Mouse (Mus musculus) adrenal gland, postnatal 25 days (tissue): Measurements from ENCODE around the gene Mrpl55. TPM values are rescaled to one million over a fixed set of nuclear protein-coding genes. Genes with fewer than 3 reads are reported as not detected.

Experiments
- DNase-seq: peaks from one replicate; pipeline ENCODE4 v3.0.0; 2021; ENCODE audit warnings: mixed read lengths
- long read RNA-seq: library from polyadenylated mRNA; stranded (forward); transcript quantifications from one replicate; pipeline ENCODE4 v2.0.0, GENCODE M21; 2021
- total RNA-seq: library from RNA; stranded (reverse); gene quantifications from 2 replicates; pipeline ENCODE4 v1.2.3, GENCODE M21; 2021

The Mrpl55 gene
- 42.3 and 52.6 TPM in 2 replicates for total RNA-seq
- long read RNA-seq, transcript Mrpl55-201 (4 exons, 940 nt) = major isoform, 26 of 47 reads
- long read RNA-seq, transcript Mrpl55-203 (4 exons, 792 nt) = minor isoform, 7 of 47 reads
- long read RNA-seq, partial matches to known transcripts = 1 of 47 reads
- long read RNA-seq, other reads (novel, unspliced or antisense) = 7 of 47 reads

DNA sequence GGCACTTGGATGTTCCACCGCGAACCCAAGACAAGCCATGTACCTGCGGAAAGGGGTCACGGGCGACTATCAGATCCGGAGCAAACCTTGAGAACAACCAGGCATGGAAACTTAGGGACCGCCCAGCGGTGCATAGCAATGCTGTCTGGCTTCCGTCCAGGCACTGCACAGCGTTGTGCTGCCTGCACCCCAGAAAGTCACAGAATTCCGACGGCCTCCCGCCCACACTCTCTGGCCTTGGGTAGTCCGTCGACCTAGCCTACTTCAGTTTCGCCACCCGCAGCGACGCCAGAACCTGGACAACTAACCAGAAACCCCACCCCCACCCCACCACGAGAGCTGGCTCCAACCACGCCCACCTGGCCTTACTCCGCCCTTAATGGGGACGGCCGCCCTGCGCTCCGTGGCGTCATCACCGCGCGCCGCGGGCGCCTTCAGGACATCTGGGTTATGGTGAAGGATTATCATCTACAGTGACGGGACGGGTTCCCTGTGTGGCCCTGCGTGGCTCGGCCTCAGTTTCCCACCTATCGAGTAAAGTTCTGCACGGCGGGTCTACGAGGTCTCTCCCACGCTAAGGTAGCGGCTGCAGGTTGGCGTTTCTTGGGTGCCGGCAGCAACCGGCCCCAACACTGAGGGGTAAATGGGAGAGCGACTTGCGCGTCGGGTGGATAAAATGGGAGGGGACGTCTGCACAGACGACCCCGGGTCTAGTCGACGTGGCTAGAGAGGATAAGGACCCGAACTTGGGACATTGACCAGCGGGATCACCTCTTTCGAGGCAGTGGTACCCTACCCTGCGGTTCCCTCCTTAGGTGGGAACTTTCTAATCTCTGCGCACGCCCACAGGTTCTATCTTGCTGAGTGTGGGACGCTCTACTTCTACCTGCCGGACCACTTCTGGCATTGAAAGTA lies at the start of gene Mrpl55:
Mrpl55 (plus strand) TSS at position 406 of the 915 bp plus-strand sequence.
- DNase-seq = peak; percentile 96

DNA sequence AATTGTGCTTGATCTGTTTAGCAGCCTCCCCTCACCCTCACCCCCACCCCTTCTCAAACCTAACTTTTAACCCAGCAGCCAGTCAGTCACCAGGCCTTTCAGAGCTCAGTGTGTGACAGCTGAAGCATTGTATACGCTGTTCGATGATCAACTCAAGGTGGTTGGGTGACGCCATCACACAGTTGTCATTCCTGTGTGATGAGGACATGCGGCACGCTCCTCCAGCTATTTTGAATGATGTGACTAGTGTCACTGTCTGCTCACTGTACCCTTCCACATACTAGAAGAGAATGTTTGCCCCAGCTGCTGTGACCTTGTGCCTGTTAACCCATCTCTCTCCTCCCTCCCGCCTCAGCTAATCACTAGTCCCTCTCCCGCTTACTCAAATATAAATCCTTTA lies 48.1 kb upstream of the Mrpl55 start:
- DNase-seq = peak; percentile 26

DNA sequence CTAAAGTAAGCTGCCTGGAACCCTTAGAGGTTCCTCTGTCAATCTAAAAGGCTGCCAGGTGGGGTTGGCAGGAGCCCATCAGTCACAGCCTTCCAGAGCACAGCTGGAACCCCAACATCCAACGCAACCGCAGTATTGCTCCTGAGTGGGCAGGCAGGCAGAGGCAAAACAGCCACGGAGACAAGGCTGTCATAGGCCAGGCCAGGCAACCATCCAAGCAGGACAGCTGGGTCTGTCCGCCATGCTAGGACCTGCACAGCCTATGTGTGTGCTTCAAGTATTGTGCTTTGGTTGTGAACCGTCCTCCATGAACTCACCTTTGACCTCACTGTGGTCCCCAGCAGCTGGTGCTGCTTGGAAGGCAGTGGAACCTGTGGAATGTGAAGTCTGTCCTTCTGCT lies 46.4 kb upstream of the Mrpl55 start:
- no peak for DNase-seq

DNA sequence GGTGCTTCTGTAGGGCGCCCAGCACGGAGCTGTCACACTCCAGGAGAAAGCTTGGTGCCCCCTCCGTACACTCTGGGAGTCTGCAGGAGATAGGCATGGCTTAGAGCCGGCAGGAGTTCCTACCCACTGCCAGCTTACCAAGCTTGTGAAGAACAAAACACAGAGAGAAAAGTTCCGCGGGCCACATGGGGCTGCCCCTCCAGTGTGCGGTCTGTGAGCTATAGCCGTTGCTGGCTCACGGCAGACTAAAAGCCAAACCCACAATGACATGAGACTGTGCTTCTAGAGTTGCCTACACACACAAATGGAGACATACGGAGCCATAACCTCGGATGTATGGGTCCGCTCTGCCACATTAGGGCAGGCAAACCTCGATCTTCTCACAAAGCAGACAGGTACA lies 43.2 kb upstream of the Mrpl55 start:
- DNase-seq = no peak

DNA sequence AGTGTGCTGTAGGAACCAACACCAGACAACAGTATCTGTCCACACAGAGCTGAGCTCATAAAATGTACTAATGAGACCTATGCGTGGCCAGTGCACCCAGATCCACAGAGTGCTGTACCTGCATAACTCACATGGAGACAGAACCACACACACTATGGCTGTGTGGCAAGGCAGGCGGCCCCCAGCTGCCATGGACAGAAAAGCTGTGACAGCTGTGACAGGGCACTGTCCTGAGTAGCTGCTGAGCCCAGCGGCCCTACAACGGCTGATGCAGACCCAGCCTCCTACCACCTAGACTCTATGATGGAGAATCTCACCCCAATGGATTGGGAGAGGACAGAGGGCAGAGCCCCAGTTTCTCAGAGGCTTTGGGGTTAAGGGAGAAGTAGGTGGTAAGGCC lies 42.7 kb upstream of the Mrpl55 start:
- DNase-seq = no peak

DNA sequence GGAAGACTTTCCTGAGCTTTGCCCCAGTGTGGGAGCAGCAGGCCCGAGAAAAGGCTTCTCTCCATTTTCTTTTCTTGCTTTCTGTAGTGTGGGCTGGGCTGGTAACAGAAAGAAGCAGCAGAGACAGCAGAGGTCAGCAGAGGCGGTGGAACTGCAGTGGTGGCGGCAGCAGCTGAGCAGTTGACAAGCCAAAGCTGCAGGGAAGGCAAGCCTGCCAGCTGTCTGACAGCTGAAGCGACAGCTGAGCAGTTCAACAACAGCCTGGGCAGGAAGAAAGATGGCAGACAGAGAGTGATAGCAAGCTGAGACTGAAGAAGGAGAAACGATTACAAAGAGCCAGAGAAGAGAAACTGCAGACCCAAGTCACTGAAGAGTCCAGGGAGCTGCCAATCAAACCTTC lies 40.9 kb upstream of the Mrpl55 start:
- no peak for DNase-seq

DNA sequence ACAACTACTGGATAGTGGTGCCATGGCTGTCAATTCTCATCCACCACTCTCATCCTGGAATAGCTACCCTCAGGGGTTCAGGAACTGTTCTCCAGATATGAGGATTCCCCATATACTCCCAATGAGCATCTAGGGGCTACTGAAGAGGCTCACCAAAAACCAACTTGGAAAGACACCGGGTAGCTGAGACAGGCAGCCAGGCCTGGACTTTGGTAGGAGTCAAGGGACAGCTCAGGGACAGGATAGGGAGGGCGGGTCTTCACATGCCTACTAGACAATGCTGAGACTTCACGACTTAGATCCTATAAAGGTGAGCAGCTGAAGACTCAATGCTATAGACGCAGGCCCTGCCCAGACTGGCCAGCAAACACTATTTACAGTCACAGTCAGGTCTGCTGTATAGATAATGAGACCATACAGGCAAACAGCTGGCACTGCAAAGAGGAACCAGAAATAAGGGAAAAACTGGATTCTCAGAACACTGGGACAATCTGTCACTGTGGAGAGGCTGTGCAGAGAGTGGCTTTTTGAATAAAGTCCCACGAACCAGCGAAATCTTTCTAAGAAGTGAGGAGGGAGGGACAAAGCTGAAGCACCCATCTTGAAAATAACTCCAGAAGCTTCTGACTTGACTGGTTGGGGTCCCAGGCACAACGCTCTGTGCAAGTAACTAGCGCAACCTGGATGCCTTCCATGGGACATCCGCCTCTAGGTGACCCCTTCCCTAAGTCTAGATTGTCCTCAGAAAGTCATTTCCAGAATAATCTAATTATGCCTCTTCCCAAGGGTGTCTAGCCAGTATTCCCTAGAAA lies 39.6 kb upstream of the Mrpl55 start:
- DNase-seq = no peak

DNA sequence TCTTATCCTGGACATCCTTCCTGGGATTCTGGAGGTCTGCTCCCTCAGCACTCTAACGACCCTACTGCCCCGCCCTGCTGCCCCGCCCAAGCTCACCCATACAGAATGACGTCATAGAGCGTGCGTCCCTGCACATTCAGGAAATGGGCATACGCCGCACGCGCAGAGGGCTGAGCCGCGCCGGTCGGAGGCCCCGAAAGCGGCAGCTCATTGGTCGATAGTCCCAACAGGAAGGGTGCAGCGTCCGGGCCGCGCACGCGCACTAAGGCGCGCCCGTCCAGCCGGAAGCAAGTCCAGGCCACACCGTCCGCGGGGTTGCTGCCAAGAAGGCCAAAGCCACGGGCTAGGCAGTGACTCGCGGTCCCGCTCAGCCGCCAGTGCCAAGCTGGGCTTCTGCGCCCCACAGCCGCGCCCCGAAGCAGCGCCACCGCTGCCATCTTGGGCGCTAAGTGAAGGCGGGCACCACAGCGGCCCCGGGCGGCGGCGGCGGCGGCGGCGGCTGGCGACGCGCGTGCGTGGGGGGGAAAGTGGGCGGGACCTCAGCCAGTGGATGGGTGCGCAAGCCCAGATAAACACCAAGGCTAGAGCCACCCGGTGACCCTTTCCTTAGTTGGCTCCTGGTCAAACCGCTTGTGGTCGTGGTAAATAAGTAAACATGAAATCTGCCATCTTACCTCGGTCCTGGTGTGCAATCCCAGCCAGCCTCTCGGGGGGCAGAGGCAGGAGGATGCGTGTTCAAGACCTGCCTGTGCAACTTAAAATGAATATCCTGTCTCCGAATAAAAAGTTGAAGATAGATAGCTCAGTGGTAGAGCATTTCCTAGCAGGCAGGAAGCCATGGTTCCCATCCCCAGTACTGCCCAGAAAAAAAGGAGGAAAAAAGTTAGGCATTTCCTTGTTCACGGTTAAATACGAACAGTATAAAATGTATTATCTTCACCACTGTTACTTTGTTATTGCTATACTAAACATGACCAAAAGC lies 38.7 kb upstream of the Mrpl55 start, which contains the start of gene Iba57:
Iba57 (minus strand) TSS at position 485 of the 982 bp plus-strand sequence.
- peak; percentile 97 for DNase-seq

DNA sequence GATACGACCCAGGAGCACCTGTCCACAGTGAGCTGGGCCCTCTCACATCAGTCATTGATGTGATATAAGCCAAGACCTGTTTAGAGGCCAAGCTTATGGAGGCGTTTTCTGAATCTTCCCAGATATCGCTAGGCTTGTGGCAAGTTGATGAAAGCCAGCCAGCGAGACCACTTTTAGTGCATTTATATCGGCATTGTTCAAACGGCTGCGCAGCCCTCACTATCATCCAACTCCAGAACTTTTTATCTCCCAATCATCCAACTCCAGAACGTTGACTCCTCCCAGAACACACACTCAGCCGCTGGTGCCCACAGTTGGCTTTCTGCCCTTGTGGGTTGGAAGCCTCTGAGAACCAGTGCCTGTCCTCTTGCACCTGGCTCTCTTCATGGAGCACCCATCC lies 37.9 kb upstream of the Mrpl55 start:
- no peak for DNase-seq

DNA sequence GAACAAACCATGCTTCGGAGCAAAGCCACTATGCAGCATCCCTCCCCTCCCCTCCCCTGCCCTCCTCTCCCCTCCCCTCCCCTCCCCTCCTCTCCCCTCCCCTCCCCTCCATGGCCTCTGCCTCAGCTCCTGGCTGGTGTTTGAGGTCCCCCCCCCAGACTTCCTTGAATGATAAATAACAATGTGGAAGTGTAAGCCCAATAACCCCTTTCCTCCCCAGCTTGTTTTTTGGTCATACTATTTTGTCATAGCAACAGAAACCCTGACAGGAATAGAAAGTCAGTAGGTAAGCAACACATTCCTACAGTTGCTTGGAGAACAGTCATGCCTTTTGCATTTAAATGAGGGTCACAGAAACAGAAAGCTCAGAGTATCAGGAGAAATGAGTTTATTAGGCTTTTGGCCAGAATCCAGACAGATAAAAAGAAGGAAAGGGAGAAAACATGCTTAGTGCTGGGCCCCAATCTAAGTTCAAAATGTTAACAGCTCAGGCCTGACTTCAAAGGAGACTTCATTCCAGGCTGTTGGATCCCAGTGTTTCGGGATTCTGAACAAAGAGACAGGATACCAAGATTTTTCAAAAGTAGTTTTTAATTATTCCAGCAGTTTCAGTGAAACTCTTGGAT lies 36.6 kb upstream of the Mrpl55 start:
- DNase-seq = no peak

DNA sequence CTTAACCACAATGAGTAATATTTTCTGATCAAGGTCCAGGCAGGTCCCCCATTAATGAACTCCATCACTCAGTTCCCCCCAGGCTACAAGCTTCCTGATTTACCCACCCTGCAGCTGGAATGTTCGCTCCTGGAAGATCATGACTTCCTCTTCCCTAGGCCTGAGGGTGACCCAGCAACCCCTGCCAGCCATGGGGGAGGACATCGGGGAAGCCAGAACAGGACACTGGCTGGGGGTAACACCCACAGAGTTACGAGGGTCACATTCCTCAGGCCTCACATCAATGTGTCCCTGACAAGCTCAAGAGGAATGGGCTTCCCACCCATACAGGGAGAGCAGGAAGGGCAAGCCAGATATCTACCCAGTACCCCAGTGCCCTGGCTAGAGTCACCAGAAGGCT lies 32.5 kb upstream of the Mrpl55 start:
- DNase-seq = no peak

DNA sequence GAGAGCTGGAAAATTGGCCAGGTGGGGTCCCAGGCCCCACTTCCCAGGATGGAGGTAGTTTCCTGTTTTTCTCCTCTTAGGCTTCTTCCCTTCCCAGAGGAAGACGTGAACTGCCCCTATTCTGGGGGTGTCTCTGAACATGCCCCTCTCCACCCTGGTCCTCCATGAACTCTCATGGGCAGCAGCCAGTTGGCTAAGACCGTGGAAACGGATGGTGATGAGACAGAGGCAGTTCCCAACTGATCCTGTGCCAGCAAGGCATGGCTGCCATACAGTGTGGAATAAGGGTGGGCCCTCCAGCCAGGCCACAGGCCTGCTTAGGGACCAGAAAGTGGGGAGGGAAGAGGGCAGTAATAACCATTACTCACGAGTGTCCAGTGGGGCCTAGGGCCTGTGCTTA lies 31.7 kb upstream of the Mrpl55 start:
- no peak for DNase-seq

DNA sequence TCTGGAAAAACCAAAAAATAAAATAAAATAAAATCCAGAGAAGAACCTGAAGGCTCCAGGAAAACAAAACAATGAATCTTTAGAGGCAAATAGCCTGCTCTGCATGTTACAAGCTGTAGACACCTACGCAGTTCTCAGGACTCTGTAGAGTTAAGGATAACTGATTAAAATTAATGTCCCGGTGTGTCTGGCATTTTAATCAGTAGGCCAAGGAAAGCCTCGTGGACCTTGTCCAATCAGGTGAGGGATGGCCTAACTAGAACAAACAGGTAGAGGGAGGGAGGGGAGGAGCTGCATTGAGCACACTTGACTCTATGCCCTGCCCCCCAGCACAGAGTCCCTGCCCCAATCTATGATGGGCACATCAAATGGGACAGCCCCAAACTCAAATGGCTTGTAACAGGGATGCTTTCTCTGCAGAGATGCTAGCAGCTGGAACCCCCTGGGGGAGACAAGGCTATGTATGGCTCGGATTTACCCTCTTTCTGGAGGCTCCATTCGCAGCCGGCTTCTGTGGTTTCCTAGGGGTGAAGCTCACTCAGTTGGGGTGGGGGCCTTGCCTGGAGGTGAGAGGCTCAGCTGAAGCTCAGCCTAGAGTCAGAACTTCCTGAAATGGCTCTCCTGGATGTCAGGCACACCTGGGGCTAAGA lies 28.0 kb upstream of the Mrpl55 start:
- DNase-seq = no peak

DNA sequence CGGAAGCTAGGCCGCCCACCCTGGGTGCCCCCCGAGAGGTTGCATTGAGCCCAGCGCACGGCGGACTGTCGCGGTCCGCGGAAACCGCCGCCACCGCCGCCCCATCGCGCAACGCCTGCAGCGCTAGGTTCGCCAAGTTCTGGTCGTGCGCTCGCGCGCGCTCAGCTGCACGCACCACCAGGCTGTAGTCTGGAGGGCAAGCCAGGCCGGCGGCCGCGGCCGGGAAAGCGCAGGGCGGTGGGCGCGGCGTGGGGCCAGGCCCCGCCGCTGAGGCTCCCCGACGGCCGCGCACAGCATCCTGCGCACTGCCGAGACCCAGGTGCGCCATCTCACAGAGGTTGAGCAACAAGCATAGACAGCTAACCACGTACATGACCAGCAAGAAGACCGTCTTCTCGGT lies 25.8 kb upstream of the Mrpl55 start:
- DNase-seq = no peak

DNA sequence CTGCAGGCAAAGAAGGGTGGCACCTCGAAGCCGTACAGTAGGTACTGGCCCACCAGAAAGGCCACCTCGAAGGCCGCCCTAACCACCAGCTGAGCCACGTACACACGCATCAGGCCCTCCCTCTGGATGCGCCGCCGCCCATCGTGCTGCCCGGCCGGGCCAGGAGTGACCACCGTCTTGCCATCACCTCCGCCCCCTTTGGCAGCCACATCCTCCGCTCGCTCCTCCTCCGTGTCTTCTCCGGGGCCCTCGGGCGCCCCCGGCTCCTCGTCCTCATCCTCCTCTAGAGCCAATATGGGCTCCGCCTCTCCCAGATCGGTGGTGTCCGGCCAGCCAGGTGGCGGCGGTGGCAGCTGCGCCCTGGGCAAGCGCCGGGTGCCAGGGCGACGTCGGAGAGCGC lies 25.4 kb upstream of the Mrpl55 start:
- no peak for DNase-seq

DNA sequence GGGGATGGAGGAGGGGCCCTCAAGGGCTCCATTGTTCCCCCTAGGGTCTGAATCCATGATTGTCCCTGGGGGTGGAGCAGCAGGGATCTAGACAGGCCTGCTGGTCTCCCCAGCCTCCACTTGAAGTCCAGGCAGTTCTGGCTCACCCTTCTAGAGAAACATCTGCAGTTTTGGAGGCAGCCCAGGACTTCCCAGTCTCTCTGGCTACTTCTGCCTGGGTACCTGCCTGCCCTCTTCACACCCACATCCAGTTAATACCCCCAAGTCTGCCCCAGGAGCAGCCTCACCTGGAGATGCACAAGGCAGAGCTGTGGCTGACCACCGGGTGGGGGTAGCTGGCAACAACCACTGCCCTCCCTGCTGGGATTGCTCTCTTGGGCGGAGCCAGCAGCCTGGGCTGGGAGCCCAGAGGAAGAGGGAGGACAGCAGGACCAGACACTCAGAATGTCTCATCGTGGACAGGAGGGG lies 19.4 kb upstream of the Mrpl55 start, which contains the start of gene Gjc2:
Gjc2 (minus strand) TSS at position 350 of the 468 bp plus-strand sequence.
- DNase-seq = peak; percentile 67

DNA sequence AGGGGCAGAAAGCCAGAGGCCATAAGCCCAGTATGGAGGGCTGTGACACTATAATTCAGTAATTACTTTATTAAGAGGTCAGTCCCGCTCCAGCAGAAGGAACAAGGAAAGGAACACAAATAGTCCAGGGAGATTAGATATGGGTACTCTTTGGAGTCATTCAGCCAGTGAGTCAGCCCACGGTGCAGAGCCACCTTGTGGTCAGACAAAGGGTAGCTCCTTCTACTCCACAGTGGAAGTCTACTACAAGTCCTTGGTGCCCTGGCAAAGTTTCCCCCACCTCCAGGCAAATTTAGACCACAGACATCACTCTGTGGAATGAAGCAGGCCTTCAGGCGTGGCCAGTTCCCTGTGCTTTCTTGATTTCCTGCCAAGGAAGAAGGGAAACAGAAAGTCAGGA lies 18.5 kb upstream of the Mrpl55 start:
- peak; percentile 56 for DNase-seq

DNA sequence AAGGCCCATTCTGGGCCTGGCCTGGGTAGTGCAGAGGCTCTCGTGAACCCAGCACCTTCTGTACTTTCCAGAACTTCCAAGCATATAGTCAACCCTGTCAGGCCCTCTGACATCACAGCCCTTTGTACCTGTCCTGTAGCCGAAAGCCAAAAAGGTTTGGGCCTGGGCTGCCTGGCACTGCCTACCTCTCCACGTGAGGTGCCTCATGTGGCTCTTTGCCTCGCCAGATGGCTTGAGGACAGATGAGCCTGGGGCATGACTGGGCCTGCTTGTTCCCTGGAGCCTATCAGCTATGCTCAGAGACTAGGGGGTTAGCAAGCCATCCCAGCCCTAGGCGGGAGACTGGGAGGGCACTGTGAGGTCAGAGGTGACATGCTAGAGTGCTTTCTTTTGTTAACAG lies 16.8 kb upstream of the Mrpl55 start:
- no peak for DNase-seq

DNA sequence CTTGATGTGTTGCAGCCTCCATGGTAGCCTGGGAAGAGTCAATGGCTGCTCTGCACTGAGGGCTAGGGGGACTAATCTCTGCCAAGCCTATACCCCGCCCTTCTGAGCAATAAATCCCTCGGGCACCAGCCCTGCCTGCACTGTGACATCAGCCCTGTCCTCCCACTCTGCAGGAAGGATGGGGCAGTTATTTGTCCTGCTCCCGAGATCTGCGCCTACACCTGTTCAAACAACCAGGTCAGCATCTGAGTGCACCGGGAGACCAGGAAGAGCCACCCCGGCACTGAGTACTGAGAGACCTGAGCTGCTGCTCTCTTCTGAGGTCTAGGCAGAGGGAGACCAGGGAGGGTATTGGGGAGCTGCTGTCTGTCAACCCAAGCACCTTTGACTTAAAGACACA lies 14.6 kb upstream of the Mrpl55 start:
- no peak for DNase-seq
